ENCODE assay signal across 22 mouse cellular contexts in the genomic region with DNA sequence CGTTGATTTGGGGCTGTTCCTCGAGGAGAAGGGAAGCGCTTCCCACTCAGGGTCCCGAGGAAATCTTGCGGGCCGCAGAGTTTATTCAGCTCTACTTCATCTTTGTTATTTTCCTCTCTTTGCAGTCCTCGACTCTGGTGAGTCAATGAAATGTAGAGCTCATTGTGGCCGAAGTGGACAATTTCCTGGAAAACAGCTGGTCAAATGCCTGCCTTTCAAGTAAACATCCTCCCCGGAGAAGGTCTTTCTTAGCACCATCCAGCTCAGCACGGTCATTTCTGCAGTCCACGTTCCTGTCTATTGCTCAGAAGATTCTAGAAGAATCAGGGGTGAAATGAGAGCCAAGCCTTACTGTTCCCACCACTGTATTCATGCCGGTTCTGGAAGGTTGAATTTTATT.
DNase-seq lines count a peak whose midpoint lies in the region; ATAC-seq and TF ChIP-seq lines count a peak whose summit lies in the region.
"Had no signal": no experiment of that assay in that cellular context is flagged by ENCODE, and none has a peak within 500 bp of the region (broad histone marks: within the 10 kb centered on the region; RNA-seq: fewer than 3 reads in every experiment).

No protein-coding gene starts in this region.

- no peaks in the 10 kb centered on the region for H3K27me3 ChIP-seq in kidney, adult 2 months (replicated peaks; ENCODE audit: control insufficient read depth, insufficient read depth, low read length)
- no peaks in the 10 kb centered on the region for H3K27me3 ChIP-seq in kidney, embryonic 16.5 days (ENCODE audit: insufficient read depth, low read length)
- H3K27me3 ChIP-seq in lung, embryonic 15.5 days: no peaks in the 10 kb centered on the region
- H3K27me3 ChIP-seq: heart, embryonic 15.5 days; hindbrain, embryonic 15.5 days; limb, embryonic 12.5 days; neural tube, embryonic 15.5 days had no signal

- no peak overlapping the region for H3K27ac ChIP-seq in kidney, adult 2 months (ENCODE audit: insufficient read depth, low read depth, low read length)
- no peak overlapping the region for H3K27ac ChIP-seq in kidney, embryonic 16.5 days (ENCODE audit: low read length)
- peak overlapping the region; percentile 38; the same call in 1 of the 2 replicates for H3K27ac ChIP-seq in lung, embryonic 15.5 days
- H3K27ac ChIP-seq: forebrain, embryonic 10.5 days; heart, embryonic 15.5 days; hindbrain, embryonic 15.5 days; liver, embryonic 14.5 days; midbrain, embryonic 12.5 days; neural tube, embryonic 15.5 days had no signal

- TF ChIP-seq CTCF in kidney, adult 2 months (conservative IDR thresholded peaks at IDR 0.05; ENCODE audit: insufficient read depth, insufficient read length, low read depth, low read length): no peak

- ATAC-seq in kidney, embryonic 16.5 days (ENCODE audit: low FRiP score, low TSS enrichment): no peak
- ATAC-seq in lung, embryonic 15.5 days (ENCODE audit: borderline replicate concordance, extremely low read depth, low FRiP score, low TSS enrichment): no peak
- ATAC-seq in frontal cortex, adult (ENCODE audit: low TSS enrichment): no peak
- ATAC-seq: forebrain, embryonic 16.5 days had no signal

- 56% methylated on average over 12 of the region's 12 CpGs for WGBS in kidney, adult 2 months
- WGBS in kidney, embryonic 16.5 days: 74% methylated on average over 12 of the region's 12 CpGs
- WGBS in lung, embryonic 15.5 days: 54% methylated on average over 12 of the region's 12 CpGs

- no peak for TF ChIP-seq POLR2A in kidney, adult 2 months (IDR thresholded peaks at IDR 0.05; ENCODE audit: low read depth, low read length)

- no peaks in the 10 kb centered on the region for H3K36me3 ChIP-seq in kidney, adult 2 months (ENCODE audit: control insufficient read depth, insufficient read depth, low read length)
- H3K36me3 ChIP-seq in kidney, embryonic 16.5 days (ENCODE audit: insufficient read depth, low read length): no peaks in the 10 kb centered on the region
- no peaks in the 10 kb centered on the region for H3K36me3 ChIP-seq in lung, embryonic 15.5 days
- H3K36me3 ChIP-seq: forebrain, embryonic 10.5 days; heart, embryonic 15.5 days; hindbrain, embryonic 15.5 days; limb, embryonic 12.5 days; midbrain, embryonic 12.5 days; neural tube, embryonic 15.5 days had no signal

- H3K4me1 ChIP-seq in kidney, adult 2 months (ENCODE audit: control insufficient read depth, insufficient read depth, low read length): no peaks in the 10 kb centered on the region
- H3K4me1 ChIP-seq in kidney, embryonic 16.5 days (ENCODE audit: insufficient read depth, low read length): peaks cover 24% of the 10 kb centered on the region
- H3K4me1 ChIP-seq in lung, embryonic 15.5 days: peaks cover 43% of the 10 kb centered on the region
- H3K4me1 ChIP-seq: hindbrain, embryonic 15.5 days; midbrain, embryonic 12.5 days had no signal

- H3K4me3 ChIP-seq in kidney, adult 2 months (ENCODE audit: insufficient read depth, low read depth, low read length): no peak overlapping the region
- H3K4me3 ChIP-seq in kidney, embryonic 16.5 days (ENCODE audit: low read length): no peak overlapping the region
- H3K4me3 ChIP-seq in lung, embryonic 15.5 days: no peak overlapping the region
- H3K4me3 ChIP-seq: forebrain, embryonic 10.5 days; heart, embryonic 15.5 days; hindbrain, embryonic 15.5 days; limb, embryonic 12.5 days; midbrain, embryonic 12.5 days; neural tube, embryonic 15.5 days had no signal

- H3K9me3 ChIP-seq in kidney, embryonic 16.5 days (ENCODE audit: low read length): no peaks in the 10 kb centered on the region
- no peaks in the 10 kb centered on the region for H3K9me3 ChIP-seq in lung, embryonic 15.5 days
- H3K9me3 ChIP-seq: forebrain, embryonic 10.5 days; heart, embryonic 15.5 days; hindbrain, embryonic 15.5 days; limb, embryonic 12.5 days; midbrain, embryonic 12.5 days; neural tube, embryonic 15.5 days had no signal

- H3K9ac ChIP-seq in kidney, embryonic 16.5 days (replicated peaks; ENCODE audit: low read length): no peak overlapping the region
- H3K9ac ChIP-seq in lung, embryonic 15.5 days: no peak overlapping the region
- H3K9ac ChIP-seq: heart, embryonic 15.5 days; hindbrain, embryonic 15.5 days; limb, embryonic 12.5 days; liver, embryonic 14.5 days; midbrain, embryonic 12.5 days; neural tube, embryonic 15.5 days had no signal

- H3K4me2 ChIP-seq in kidney, embryonic 16.5 days (replicated peaks; ENCODE audit: low read depth, low read length): no peak overlapping the region
- H3K4me2 ChIP-seq in lung, embryonic 15.5 days: no peak overlapping the region
- H3K4me2 ChIP-seq: heart, embryonic 15.5 days; hindbrain, embryonic 15.5 days; limb, embryonic 12.5 days; midbrain, embryonic 12.5 days; neural tube, embryonic 15.5 days had no signal

- DNase-seq in kidney, adult 2 months: peak; percentile 30
- no peak for DNase-seq in lung, postnatal 25 days (ENCODE audit: low spot score)
- peak; percentile 64 for DNase-seq in lung, postnatal 36 days
- no peak for DNase-seq in right cerebral cortex, adult 2 months (ENCODE audit: low spot score in 2 of 2)
- DNase-seq: adrenal gland, adult 8-10 months; cerebellum, adult 18-20 months; cerebellum, postnatal 14 days; gastrocnemius, postnatal 14 days; kidney, adult 11 months; right cerebral cortex, adult 18-20 months; thymus, postnatal 14 days had no signal

Comparison
In these comparisons a context has a peak if more than half of its experiments do, and no peak if none do; other contexts are left out.
1. DNase-seq: peak in kidney, adult 2 months (single experiment) and lung, postnatal 36 days (single experiment); none in lung, postnatal 25 days (single experiment) and right cerebral cortex, adult 2 months (0 of 2).